Mouse (Mus musculus) cerebellum, adult 2 months (tissue): ENCODE results near the gene Lrriq4.

Source experiments
- CTCF ChIP-seq: fragments of 200-500 bp; IDR thresholded peaks from 2 replicates; pipeline ENCODE4 v1.5.1; 2011; ENCODE audit warnings: low read depth, mild to moderate bottlenecking, control low read depth, low read length, moderate library complexity, borderline replicate concordance; ENCODE audit not compliant: insufficient read depth
- POLR2A ChIP-seq: fragments of 200-500 bp; IDR thresholded peaks from 2 replicates; pipeline ENCODE4 v1.6.1; 2011; ENCODE audit warnings: low read length, control low read depth, borderline replicate concordance; ENCODE audit not compliant: insufficient read depth

DNA sequence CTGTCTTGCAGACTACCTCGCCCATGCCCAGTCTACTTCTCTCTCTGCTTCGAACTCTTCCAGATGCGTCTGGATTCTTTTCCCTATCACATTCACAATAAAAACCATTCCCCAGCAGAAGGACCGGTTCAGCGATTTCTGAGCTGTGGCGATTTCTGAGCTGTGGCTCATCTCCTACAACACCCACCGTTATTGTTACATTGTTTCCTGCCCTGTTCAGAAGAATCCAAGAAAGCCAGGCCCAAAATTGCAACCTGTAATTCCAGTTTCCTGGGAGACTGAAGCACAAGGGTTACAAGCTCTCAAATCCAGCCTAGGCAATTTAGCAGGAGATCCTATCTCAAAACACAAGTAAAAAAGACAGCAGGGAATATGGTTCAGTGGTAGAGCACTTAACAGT lies 47.0 kb upstream of the Lrriq4 start:
- no peak for TF ChIP-seq CTCF
- TF ChIP-seq POLR2A: no peak
